Mouse (Mus musculus): Measurements from ENCODE around the gene Amph. TPM values are rescaled to one million over a fixed set of nuclear protein-coding genes. Genes with fewer than 3 reads are reported as not detected.

Gene Amph
- polyA plus RNA-seq, 1 experiment: 158 TPM

GRCm38 (mm10) chr13:19021529-19021928 is 73.5 kb downstream of the Amph start:
- no peak for TF ChIP-seq CTCF (IDR thresholded peaks at IDR 0.05; ENCODE audit: extremely low read depth, insufficient read depth, low read length)
- TF ChIP-seq POLR2A (IDR thresholded peaks at IDR 0.05; ENCODE audit: extremely low read depth, insufficient read depth, low read length): no peak
- no peak overlapping the region for H3K4me3 ChIP-seq (ENCODE audit: insufficient read depth, low read length)
- H3K27ac ChIP-seq (ENCODE audit: insufficient read depth, low read length): no peak overlapping the region
- peaks cover 4% of the 10 kb centered on the region; the same call in 1 of the 2 replicates for H3K4me1 ChIP-seq (ENCODE audit: control insufficient read depth, insufficient read depth, low read length)

- no peak overlapping the region for H3K27ac ChIP-seq (ENCODE audit: insufficient read depth, low read length)
- no peak for TF ChIP-seq POLR2A (IDR thresholded peaks at IDR 0.05; ENCODE audit: extremely low read depth, insufficient read depth, low read length)
- TF ChIP-seq CTCF (IDR thresholded peaks at IDR 0.05; ENCODE audit: extremely low read depth, insufficient read depth, low read length): no peak
- peaks cover 4% of the 10 kb centered on the region; the same call in 1 of the 2 replicates for H3K4me1 ChIP-seq (ENCODE audit: control insufficient read depth, insufficient read depth, low read length)
- no peak overlapping the region for H3K4me3 ChIP-seq (ENCODE audit: insufficient read depth, low read length)
These were observed 74.3 kb downstream of the Amph start for GRCm38 (mm10) chr13:19022310-19022709.

- no peak for TF ChIP-seq POLR2A (IDR thresholded peaks at IDR 0.05; ENCODE audit: extremely low read depth, insufficient read depth, low read length)
- TF ChIP-seq CTCF (IDR thresholded peaks at IDR 0.05; ENCODE audit: extremely low read depth, insufficient read depth, low read length): no peak
- Histone ChIP-seq H3K27ac (ENCODE audit: insufficient read depth, low read length) (no peak overlapping the region), H3K4me3 (ENCODE audit: insufficient read depth, low read length) (no peak overlapping the region), H3K4me1 (ENCODE audit: control insufficient read depth, insufficient read depth, low read length) (peaks cover 5% of the 10 kb centered on the region; the same call in 1 of the 2 replicates)
These were observed 77.2 kb downstream of the Amph start for GRCm38 (mm10) chr13:19025091-19025688.

- no peak overlapping the region for H3K4me3 ChIP-seq (ENCODE audit: insufficient read depth, low read length)
- TF ChIP-seq CTCF (IDR thresholded peaks at IDR 0.05; ENCODE audit: extremely low read depth, insufficient read depth, low read length) (no peak), POLR2A (IDR thresholded peaks at IDR 0.05; ENCODE audit: extremely low read depth, insufficient read depth, low read length) (no peak)
- no peak overlapping the region for H3K27ac ChIP-seq (ENCODE audit: insufficient read depth, low read length)
- peaks cover 5% of the 10 kb centered on the region; the same call in 1 of the 2 replicates for H3K4me1 ChIP-seq (ENCODE audit: control insufficient read depth, insufficient read depth, low read length)
These were observed 77.9 kb downstream of the Amph start for GRCm38 (mm10) chr13:19025906-19026305.

GRCm38 (mm10) chr13:19026923-19027322 is 78.9 kb downstream of the Amph start:
- Histone ChIP-seq H3K4me3 (ENCODE audit: insufficient read depth, low read length) (no peak overlapping the region), H3K27ac (ENCODE audit: insufficient read depth, low read length) (no peak overlapping the region), H3K4me1 (ENCODE audit: control insufficient read depth, insufficient read depth, low read length) (peaks cover 5% of the 10 kb centered on the region; the same call in 1 of the 2 replicates)
- TF ChIP-seq CTCF (IDR thresholded peaks at IDR 0.05; ENCODE audit: extremely low read depth, insufficient read depth, low read length) (no peak), POLR2A (IDR thresholded peaks at IDR 0.05; ENCODE audit: extremely low read depth, insufficient read depth, low read length) (no peak)

- TF ChIP-seq CTCF (IDR thresholded peaks at IDR 0.05; ENCODE audit: extremely low read depth, insufficient read depth, low read length): no peak
- TF ChIP-seq POLR2A (IDR thresholded peaks at IDR 0.05; ENCODE audit: extremely low read depth, insufficient read depth, low read length): no peak
- Histone ChIP-seq H3K27ac (ENCODE audit: insufficient read depth, low read length) (no peak overlapping the region), H3K4me1 (ENCODE audit: control insufficient read depth, insufficient read depth, low read length) (peaks cover 5% of the 10 kb centered on the region; the same call in 1 of the 2 replicates), H3K4me3 (ENCODE audit: insufficient read depth, low read length) (no peak overlapping the region)
These were observed 79.9 kb downstream of the Amph start for GRCm38 (mm10) chr13:19027766-19028350.

- TF ChIP-seq POLR2A (IDR thresholded peaks at IDR 0.05; ENCODE audit: extremely low read depth, insufficient read depth, low read length) (no peak), CTCF (IDR thresholded peaks at IDR 0.05; ENCODE audit: extremely low read depth, insufficient read depth, low read length) (no peak)
- Histone ChIP-seq H3K4me3 (ENCODE audit: insufficient read depth, low read length) (no peak overlapping the region), H3K27ac (ENCODE audit: insufficient read depth, low read length) (no peak overlapping the region), H3K4me1 (ENCODE audit: control insufficient read depth, insufficient read depth, low read length) (peaks cover 2% of the 10 kb centered on the region; the same call in 1 of the 2 replicates)
These were observed 84.1 kb downstream of the Amph start for GRCm38 (mm10) chr13:19031916-19032688.

- Histone ChIP-seq H3K4me3 (ENCODE audit: insufficient read depth, low read length) (no peak overlapping the region), H3K27ac (ENCODE audit: insufficient read depth, low read length) (no peak overlapping the region), H3K4me1 (ENCODE audit: control insufficient read depth, insufficient read depth, low read length) (no peaks in the 10 kb centered on the region)
- no peak for TF ChIP-seq CTCF (IDR thresholded peaks at IDR 0.05; ENCODE audit: extremely low read depth, insufficient read depth, low read length)
- no peak for TF ChIP-seq POLR2A (IDR thresholded peaks at IDR 0.05; ENCODE audit: extremely low read depth, insufficient read depth, low read length)
These were observed 104.1 kb downstream of the Amph start for GRCm38 (mm10) chr13:19052090-19052489.

- Histone ChIP-seq H3K4me3 (ENCODE audit: insufficient read depth, low read length) (no peak overlapping the region), H3K27ac (ENCODE audit: insufficient read depth, low read length) (no peak overlapping the region), H3K4me1 (ENCODE audit: control insufficient read depth, insufficient read depth, low read length) (no peaks in the 10 kb centered on the region)
- TF ChIP-seq CTCF (IDR thresholded peaks at IDR 0.05; ENCODE audit: extremely low read depth, insufficient read depth, low read length) (no peak), POLR2A (IDR thresholded peaks at IDR 0.05; ENCODE audit: extremely low read depth, insufficient read depth, low read length) (no peak)
These were observed 106.5 kb downstream of the Amph start for GRCm38 (mm10) chr13:19054504-19054903.

All from cortical plate, adult 2 months (tissue).